Mouse (Mus musculus): ENCODE measurements around the gene Olfr878.
A peak's percentile ranks its signal among the peaks of the same experiment; 100 is the strongest.

Gene Olfr878

GRCm38 (mm10) chr9:37917540-37917939, at the start of gene Olfr878:
Gene Olfr878, plus strand, starts transcription at chr9:37917840.
- no peak for DNase-seq (ENCODE audit: low spot score)

GRCm38 (mm10) chr9:37870246-37870645, 47.4 kb upstream of the Olfr878 start:
- no peak for DNase-seq (ENCODE audit: low spot score)

GRCm38 (mm10) chr9:37871097-37871496, 46.5 kb upstream of the Olfr878 start:
- DNase-seq (ENCODE audit: low spot score): no peak

- DNase-seq (ENCODE audit: low spot score): no peak
Measured at GRCm38 (mm10) chr9:37871536-37871935, 46.1 kb upstream of the Olfr878 start.

- DNase-seq (ENCODE audit: low spot score): no peak
Measured at GRCm38 (mm10) chr9:37890960-37891359, 26.7 kb upstream of the Olfr878 start.

GRCm38 (mm10) chr9:37896661-37897060, 21.0 kb upstream of the Olfr878 start, which contains the start of gene Olfr145:
Gene Olfr145, plus strand, starts transcription at chr9:37896724.
- DNase-seq (ENCODE audit: low spot score): no peak

- DNase-seq (ENCODE audit: low spot score): no peak
Measured at GRCm38 (mm10) chr9:37905555-37905954, 12.1 kb upstream of the Olfr878 start.

GRCm38 (mm10) chr9:37918018-37918417, 378 bp downstream of the Olfr878 start:
- no peak for DNase-seq (ENCODE audit: low spot score)

- DNase-seq (ENCODE audit: low spot score): no peak
Measured at GRCm38 (mm10) chr9:37924194-37924593, 6.6 kb downstream of the Olfr878 start.

- DNase-seq (ENCODE audit: low spot score): no peak
Measured at GRCm38 (mm10) chr9:37925445-37925844, 7.8 kb downstream of the Olfr878 start.

GRCm38 (mm10) chr9:37926019-37927013, 8.7 kb downstream of the Olfr878 start:
- no peak for DNase-seq (ENCODE audit: low spot score)

GRCm38 (mm10) chr9:37932519-37932918, 14.9 kb downstream of the Olfr878 start:
- DNase-seq (ENCODE audit: low spot score): peak; percentile 78

- DNase-seq (ENCODE audit: low spot score): no peak
Measured at GRCm38 (mm10) chr9:37934146-37934545, 16.5 kb downstream of the Olfr878 start.

- DNase-seq (ENCODE audit: low spot score): no peak
Measured at GRCm38 (mm10) chr9:37941167-37941566, 23.5 kb downstream of the Olfr878 start.
